29 mouse cellular contexts compared by ENCODE assay signal in the genomic region with DNA sequence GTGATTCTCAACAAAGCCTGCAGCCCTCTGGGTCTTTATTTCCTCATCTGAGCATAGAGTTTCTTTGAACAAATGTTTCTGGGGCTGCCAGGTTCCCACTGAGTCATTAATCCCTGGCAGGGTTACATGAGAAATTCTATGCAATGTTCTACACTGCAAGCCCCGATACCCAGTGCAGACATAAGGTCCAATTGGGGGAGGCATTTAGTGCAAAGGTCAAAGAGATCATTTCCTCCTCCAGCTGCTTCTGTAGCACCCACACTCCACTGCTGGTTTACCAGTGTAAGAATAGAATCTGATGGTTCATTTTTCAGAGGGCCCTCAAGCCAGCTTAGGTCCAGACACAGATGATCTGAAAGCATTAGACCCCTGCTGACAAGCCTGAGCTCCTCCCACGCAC. TPM values are rescaled to one million over a fixed set of nuclear protein-coding genes. Genes with fewer than 3 reads are reported as not detected.
DNase-seq lines count a peak whose midpoint lies in the region; TF ChIP-seq lines count a peak whose summit lies in the region.
"Had no signal": no experiment of that assay in that cellular context is flagged by ENCODE, and none has a peak within 500 bp of the region (broad histone marks: within the 10 kb centered on the region; RNA-seq: fewer than 3 reads in every experiment).

No protein-coding gene starts in this region.

- H3K27ac ChIP-seq in embryonic fibroblast, embryonic 13.5 days (ENCODE audit: insufficient read depth, low read length), result 0 out of 2 replicates have a peak overlapping the region, but pooled peaks have one; percentile 32
- no peak overlapping the region for H3K27ac ChIP-seq in thymus, adult 2 months (ENCODE audit: control insufficient read depth, insufficient read depth, low read length)
- H3K27ac ChIP-seq: forebrain, embryonic 13.5 days; gastrocnemius, adult 2 months; heart, embryonic 10.5 days; hindbrain, embryonic 10.5 days; intestine, embryonic 15.5 days; left cerebral cortex, adult 2 months; limb, embryonic 15.5 days; liver, embryonic 14.5 days; neural tube, embryonic 12.5 days had no signal

- no peaks in the 10 kb centered on the region for H3K27me3 ChIP-seq in thymus, adult 2 months (ENCODE audit: control insufficient read depth, insufficient read depth, low read length)
- H3K27me3 ChIP-seq: forebrain, embryonic 13.5 days; intestine, embryonic 15.5 days; limb, embryonic 15.5 days; megakaryocyte, embryonic 14.5 days; neural tube, embryonic 12.5 days had no signal

- H3K4me3 ChIP-seq in embryonic fibroblast, embryonic 13.5 days (ENCODE audit: insufficient read depth, low read length), result no peak overlapping the region
- H3K4me3 ChIP-seq in thymus, adult 2 months (ENCODE audit: control insufficient read depth, insufficient read depth, low read length), result no peak overlapping the region
- H3K4me3 ChIP-seq: forebrain, embryonic 13.5 days; gastrocnemius, adult 2 months; heart, embryonic 10.5 days; hindbrain, embryonic 10.5 days; intestine, embryonic 15.5 days; left cerebral cortex, adult 2 months; limb, embryonic 15.5 days; megakaryocyte, embryonic 14.5 days; neural tube, embryonic 12.5 days had no signal

- peak; percentile 64 for DNase-seq in Muller cell, postnatal 12 days (ENCODE audit: inconsistent ontology term)
- peak; percentile 85 for DNase-seq in brain, adult 2 months (ENCODE audit: low read depth, low spot score)
- DNase-seq in cerebellum, adult 9-10 months, result peak; percentile 72
- no peak for DNase-seq in thymus, adult 2 months
- no peak for DNase-seq in heart, postnatal 14 days
- DNase-seq in spleen, postnatal 4 days (ENCODE audit: low spot score in 2 of 2), result no peak
- DNase-seq: adrenal gland, postnatal 10 days; gastrocnemius, adult 2 months; kidney, adult 8-10 months; kidney, postnatal 25 days; left cerebral cortex, postnatal 4 days; lung, embryonic 14.5 days; midbrain, embryonic 14.5 days; retina, postnatal 1 day; right cerebral cortex, postnatal 4 days had no signal

- WGBS in thymus, adult 2 months, result 85% methylated on average over 2 of the region's 2 CpGs

- intact Hi-C loops in heart, postnatal 14 days (cut with DNase I), result no loop called here

- TF ChIP-seq POLR2A in embryonic fibroblast, embryonic 13.5 days (IDR thresholded peaks at IDR 0.05; ENCODE audit: low read depth, low read length), result no peak
- TF ChIP-seq POLR2A in thymus, adult 2 months (IDR thresholded peaks at IDR 0.05; ENCODE audit: control insufficient read depth, extremely low read depth, insufficient read depth, low read length, poor library complexity), result no peak

- no peaks in the 10 kb centered on the region for H3K36me3 ChIP-seq in thymus, adult 2 months (ENCODE audit: control insufficient read depth, insufficient read depth, low read length)
- H3K36me3 ChIP-seq: heart, embryonic 10.5 days; hindbrain, embryonic 10.5 days; intestine, embryonic 15.5 days; limb, embryonic 15.5 days; neural tube, embryonic 12.5 days had no signal

- TF ChIP-seq CTCF in embryonic fibroblast, embryonic 13.5 days (IDR thresholded peaks at IDR 0.05; ENCODE audit: borderline replicate concordance, insufficient read depth, low read length), result no peak
- TF ChIP-seq CTCF in thymus, adult 2 months (IDR thresholded peaks at IDR 0.05; ENCODE audit: borderline replicate concordance, control insufficient read depth, extremely low read depth, insufficient read depth, low read length, poor library complexity), result no peak

- H3K4me1 ChIP-seq in embryonic fibroblast, embryonic 13.5 days (ENCODE audit: control insufficient read depth, insufficient read depth, low read length), result no peaks in the 10 kb centered on the region
- no peaks in the 10 kb centered on the region for H3K4me1 ChIP-seq in thymus, adult 2 months (replicated peaks; ENCODE audit: control insufficient read depth, insufficient read depth, low read length)
- H3K4me1 ChIP-seq: forebrain, embryonic 13.5 days; heart, embryonic 10.5 days; intestine, embryonic 15.5 days; limb, embryonic 15.5 days; megakaryocyte, embryonic 14.5 days had no signal

RNA-seq across cellular contexts. Expression of a gene that starts 14.7 kb away (rescaled TPM):
- polyA plus RNA-seq in embryonic fibroblast, embryonic 13.5 days (2011; ENCODE audit: insufficient read length, low read depth, missing spikeins), result 0.08 and 0.11 TPM in 2 replicates
- polyA plus RNA-seq in thymus, adult 2 months (2012; rRNA removed), result 0.05 TPM in 1 of 2 replicates, not detected in the other
- under 1 TPM; 0.10 to 0.17 TPM for total RNA-seq in heart, postnatal 14 days (2021)
- total RNA-seq: granulocyte monocyte progenitor cell, adult 5-6 weeks; MEL had no signal
- polyA plus RNA-seq: activated CD4-positive, CD25-positive, alpha-beta regulatory T cell, adult 4 months; liver, embryonic 14.5 days; thymus, postnatal 0 days had no signal

Comparison
In these comparisons a context has a peak if more than half of its experiments do, and no peak if none do; other contexts are left out.
1. DNase-seq: peak in Muller cell, postnatal 12 days (single experiment), brain, adult 2 months (single experiment) and cerebellum, adult 9-10 months (single experiment); none in thymus, adult 2 months (single experiment), heart, postnatal 14 days (0 of 2) and spleen, postnatal 4 days (0 of 2).